Mouse (Mus musculus): ENCODE measurements at regions not wholly inside any gene's neighbourhood (a gene's known extent, or its start where the extent isn't known, plus 50 kb on each side); places are given as distances from the start of the nearest gene placed in this dataset.

- Histone ChIP-seq H3K36me3 (ENCODE audit: control insufficient read depth, insufficient read depth, low read length) (no peaks in the 10 kb centered on the region), H3K27ac (ENCODE audit: low read length) (no peak overlapping the region), H3K9ac (ENCODE audit: low read depth, low read length) (no peak overlapping the region), H3K9me3 (replicated peaks; ENCODE audit: control insufficient read depth, low read length, poor library complexity, severe bottlenecking) (no peaks in the 10 kb centered on the region), H3K4me1 (ENCODE audit: control insufficient read depth, insufficient read depth, low read length) (peaks cover 17% of the 10 kb centered on the region), H3K4me2 (ENCODE audit: low read length) (no peak overlapping the region), H3K27me3 (ENCODE audit: control insufficient read depth, insufficient read depth, low read depth, low read length) (no peaks in the 10 kb centered on the region), H3K4me3 (ENCODE audit: low read depth, low read length) (no peak overlapping the region)
- 35% methylated on average over 4 of the region's 4 CpGs for WGBS
- ATAC-seq = no peak
Observed at GRCm38 (mm10) chr13:57146708-57147107, 250.9 kb upstream of the Trpc7 start.

- Histone ChIP-seq H3K9me3 (replicated peaks; ENCODE audit: control insufficient read depth, low read length, poor library complexity, severe bottlenecking) (no peaks in the 10 kb centered on the region), H3K27ac (ENCODE audit: low read length) (peak overlapping the region; percentile 46; the same call in 1 of the 2 replicates), H3K27me3 (ENCODE audit: control insufficient read depth, insufficient read depth, low read depth, low read length) (no peaks in the 10 kb centered on the region), H3K4me3 (ENCODE audit: low read depth, low read length) (no peak overlapping the region), H3K9ac (ENCODE audit: low read depth, low read length) (0 out of 2 replicates have a peak overlapping the region, but pooled peaks have one; percentile 26), H3K4me1 (ENCODE audit: control insufficient read depth, insufficient read depth, low read length) (peaks cover 17% of the 10 kb centered on the region), H3K36me3 (ENCODE audit: control insufficient read depth, insufficient read depth, low read length) (no peaks in the 10 kb centered on the region), H3K4me2 (ENCODE audit: low read length) (no peak overlapping the region)
- WGBS = 25% methylated on average over 2 of the region's 2 CpGs
- no peak for ATAC-seq
Observed at GRCm38 (mm10) chr13:57145782-57146181, 250.0 kb upstream of the Trpc7 start.

GRCm38 (mm10) chr13:57142851-57143250 lies 247.1 kb upstream of the Trpc7 start:
- Histone ChIP-seq H3K36me3 (ENCODE audit: control insufficient read depth, insufficient read depth, low read length) (no peaks in the 10 kb centered on the region), H3K27me3 (ENCODE audit: control insufficient read depth, insufficient read depth, low read depth, low read length) (no peaks in the 10 kb centered on the region), H3K4me3 (ENCODE audit: low read depth, low read length) (no peak overlapping the region), H3K9me3 (replicated peaks; ENCODE audit: control insufficient read depth, low read length, poor library complexity, severe bottlenecking) (no peaks in the 10 kb centered on the region), H3K4me1 (ENCODE audit: control insufficient read depth, insufficient read depth, low read length) (peaks cover 17% of the 10 kb centered on the region), H3K27ac (ENCODE audit: low read length) (no peak overlapping the region), H3K9ac (ENCODE audit: low read depth, low read length) (no peak overlapping the region), H3K4me2 (ENCODE audit: low read length) (no peak overlapping the region)
- no peak for ATAC-seq
- 51% methylated on average over 5 of the region's 5 CpGs for WGBS

- 0 out of 2 replicates have a peak overlapping the region, but pooled peaks have one; percentile 34 for H3K27ac ChIP-seq (ENCODE audit: low read length)
- H3K36me3 ChIP-seq (ENCODE audit: control insufficient read depth, insufficient read depth, low read length) = no peaks in the 10 kb centered on the region
- no peak for ATAC-seq
- peaks cover 17% of the 10 kb centered on the region for H3K4me1 ChIP-seq (ENCODE audit: control insufficient read depth, insufficient read depth, low read length)
- H3K4me2 ChIP-seq (ENCODE audit: low read length) = no peak overlapping the region
- no peaks in the 10 kb centered on the region for H3K9me3 ChIP-seq (replicated peaks; ENCODE audit: control insufficient read depth, low read length, poor library complexity, severe bottlenecking)
- WGBS = 3% methylated on average over 2 of the region's 2 CpGs
- H3K9ac ChIP-seq (ENCODE audit: low read depth, low read length) = no peak overlapping the region
- H3K4me3 ChIP-seq (ENCODE audit: low read depth, low read length) = no peak overlapping the region
- H3K27me3 ChIP-seq (ENCODE audit: control insufficient read depth, insufficient read depth, low read depth, low read length) = no peaks in the 10 kb centered on the region
Observed at GRCm38 (mm10) chr13:57142441-57142840, 246.6 kb upstream of the Trpc7 start.

- Histone ChIP-seq H3K27ac (ENCODE audit: low read length) (no peak overlapping the region), H3K9ac (ENCODE audit: low read depth, low read length) (no peak overlapping the region), H3K4me2 (ENCODE audit: low read length) (no peak overlapping the region), H3K4me3 (ENCODE audit: low read depth, low read length) (no peak overlapping the region), H3K4me1 (ENCODE audit: control insufficient read depth, insufficient read depth, low read length) (no peaks in the 10 kb centered on the region), H3K36me3 (ENCODE audit: control insufficient read depth, insufficient read depth, low read length) (no peaks in the 10 kb centered on the region), H3K27me3 (ENCODE audit: control insufficient read depth, insufficient read depth, low read depth, low read length) (no peaks in the 10 kb centered on the region), H3K9me3 (replicated peaks; ENCODE audit: control insufficient read depth, low read length, poor library complexity, severe bottlenecking) (no peaks in the 10 kb centered on the region)
- 39% methylated on average over 9 of the region's 9 CpGs for WGBS
- no peak for ATAC-seq
Observed at GRCm38 (mm10) chr13:57115936-57116335, 220.1 kb upstream of the Trpc7 start.

- peak overlapping the region; percentile 12; the same call in 1 of the 2 replicates for H3K4me2 ChIP-seq (ENCODE audit: low read length)
- H3K27ac ChIP-seq (ENCODE audit: low read length) = peak overlapping the region; percentile 19; the same call in 1 of the 2 replicates
- H3K9me3 ChIP-seq (replicated peaks; ENCODE audit: control insufficient read depth, low read length, poor library complexity, severe bottlenecking) = no peaks in the 10 kb centered on the region
- no peaks in the 10 kb centered on the region for H3K36me3 ChIP-seq (ENCODE audit: control insufficient read depth, insufficient read depth, low read length)
- under 1% methylated on average over 12 of the region's 12 CpGs for WGBS
- no peak overlapping the region for H3K9ac ChIP-seq (ENCODE audit: low read depth, low read length)
- H3K4me1 ChIP-seq (ENCODE audit: control insufficient read depth, insufficient read depth, low read length) = peaks cover 11% of the 10 kb centered on the region
- no peaks in the 10 kb centered on the region for H3K27me3 ChIP-seq (ENCODE audit: control insufficient read depth, insufficient read depth, low read depth, low read length)
- ATAC-seq = peak; percentile 45; the same call in 1 of the 2 replicates
- H3K4me3 ChIP-seq (ENCODE audit: low read depth, low read length) = no peak overlapping the region
Observed at GRCm38 (mm10) chr13:57107956-57108355, 212.2 kb upstream of the Trpc7 start.

- H3K4me1 ChIP-seq (ENCODE audit: control insufficient read depth, insufficient read depth, low read length) = peaks cover 9% of the 10 kb centered on the region
- no peaks in the 10 kb centered on the region for H3K9me3 ChIP-seq (replicated peaks; ENCODE audit: control insufficient read depth, low read length, poor library complexity, severe bottlenecking)
- H3K4me2 ChIP-seq (ENCODE audit: low read length) = no peak overlapping the region
- no peaks in the 10 kb centered on the region for H3K36me3 ChIP-seq (ENCODE audit: control insufficient read depth, insufficient read depth, low read length)
- no peaks in the 10 kb centered on the region for H3K27me3 ChIP-seq (ENCODE audit: control insufficient read depth, insufficient read depth, low read depth, low read length)
- H3K9ac ChIP-seq (ENCODE audit: low read depth, low read length) = no peak overlapping the region
- no peak overlapping the region for H3K27ac ChIP-seq (ENCODE audit: low read length)
- WGBS = 88% methylated on average over 7 of the region's 7 CpGs
- H3K4me3 ChIP-seq (ENCODE audit: low read depth, low read length) = no peak overlapping the region
- ATAC-seq = no peak
Observed at GRCm38 (mm10) chr13:57099601-57100000, 203.8 kb upstream of the Trpc7 start.

- H3K4me2 ChIP-seq (ENCODE audit: low read length) = no peak overlapping the region
- no peak overlapping the region for H3K27ac ChIP-seq (ENCODE audit: low read length)
- H3K4me1 ChIP-seq (ENCODE audit: control insufficient read depth, insufficient read depth, low read length) = no peaks in the 10 kb centered on the region
- 93% methylated on average over 8 of the region's 8 CpGs for WGBS
- H3K9ac ChIP-seq (ENCODE audit: low read depth, low read length) = no peak overlapping the region
- no peak overlapping the region for H3K4me3 ChIP-seq (ENCODE audit: low read depth, low read length)
- H3K27me3 ChIP-seq (ENCODE audit: control insufficient read depth, insufficient read depth, low read depth, low read length) = no peaks in the 10 kb centered on the region
- no peaks in the 10 kb centered on the region for H3K9me3 ChIP-seq (replicated peaks; ENCODE audit: control insufficient read depth, low read length, poor library complexity, severe bottlenecking)
- ATAC-seq = no peak
- H3K36me3 ChIP-seq (ENCODE audit: control insufficient read depth, insufficient read depth, low read length) = no peaks in the 10 kb centered on the region
Observed at GRCm38 (mm10) chr13:57091886-57092285, 196.1 kb upstream of the Trpc7 start.

GRCm38 (mm10) chr13:57089381-57090075 lies 193.7 kb upstream of the Trpc7 start:
- no peak for ATAC-seq
- Histone ChIP-seq H3K27me3 (ENCODE audit: control insufficient read depth, insufficient read depth, low read depth, low read length) (no peaks in the 10 kb centered on the region), H3K4me3 (ENCODE audit: low read depth, low read length) (no peak overlapping the region), H3K27ac (ENCODE audit: low read length) (no peak overlapping the region), H3K36me3 (ENCODE audit: control insufficient read depth, insufficient read depth, low read length) (no peaks in the 10 kb centered on the region), H3K4me1 (ENCODE audit: control insufficient read depth, insufficient read depth, low read length) (no peaks in the 10 kb centered on the region), H3K9me3 (replicated peaks; ENCODE audit: control insufficient read depth, low read length, poor library complexity, severe bottlenecking) (no peaks in the 10 kb centered on the region), H3K4me2 (ENCODE audit: low read length) (no peak overlapping the region), H3K9ac (ENCODE audit: low read depth, low read length) (no peak overlapping the region)
- WGBS = 85% methylated on average over 13 of the region's 13 CpGs
